Mouse (Mus musculus) heart, adult 2 months (tissue): ENCODE measurements around the gene Fbxw2. TPM values are rescaled to one million over a fixed set of nuclear protein-coding genes. Genes with fewer than 3 reads are reported as not detected.
"Not testable (repeated sequence)": the region's sequence is repeated elsewhere in the genome, so short reads cannot be mapped to it uniquely, and the experiment has no call there.

Experiments
- DNase-seq, 2 experiments: peaks; one replicate each; pipeline ENCODE4 v3.0.0; 2021
- H3K27ac ChIP-seq: fragments of 200-600 bp; 2 replicates; pipeline ENCODE4 v1.8.1; 2022
- H3K27me3 ChIP-seq: fragments of 200-500 bp; 2 replicates; pipeline ENCODE4 v1.6.1; 2012; ENCODE audit warnings: mild to moderate bottlenecking, low read length, inconsistent platforms, mixed read lengths; ENCODE audit not compliant: control insufficient read depth, insufficient read depth
- H3K36me3 ChIP-seq: fragments of 200-500 bp; 2 replicates; pipeline ENCODE4 v1.6.1; 2012; ENCODE audit warnings: low read length, inconsistent platforms; ENCODE audit not compliant: control insufficient read depth, insufficient read depth
- H3K4me1 ChIP-seq: fragments of 200-500 bp; 2 replicates; pipeline ENCODE4 v1.6.1; 2011; ENCODE audit warnings: low read length; ENCODE audit not compliant: control insufficient read depth, insufficient read depth
- H3K4me3 ChIP-seq: fragments of 200-600 bp; 2 replicates; pipeline ENCODE4 v1.8.1; 2022
- H3K79me2 ChIP-seq: fragments of 200-500 bp; replicated peaks from 2 replicates; pipeline ENCODE4 v1.6.1; 2012; ENCODE audit warnings: mild to moderate bottlenecking, inconsistent platforms, low read length, moderate library complexity, mixed read lengths; ENCODE audit not compliant: control insufficient read depth, insufficient read depth
- H3K9ac ChIP-seq: fragments of 200-500 bp; 2 replicates; pipeline ENCODE4 v1.6.1; 2012; ENCODE audit warnings: low read depth, mild to moderate bottlenecking, control low read depth, inconsistent platforms, low read length, mixed read lengths
- CTCF ChIP-seq: fragments of 200-600 bp; IDR thresholded peaks from 2 replicates; pipeline ENCODE4 v1.8.1; 2022; ENCODE audit warnings: antibody characterized with exemption, mild to moderate bottlenecking, moderate library complexity
- EP300 ChIP-seq: fragments of 200-500 bp; IDR thresholded peaks from 2 replicates; pipeline ENCODE4 v1.6.1; 2011; ENCODE audit warnings: low read depth, low read length, control low read depth; ENCODE audit not compliant: insufficient read depth
- POLR2A ChIP-seq: fragments of 200-500 bp; IDR thresholded peaks from 2 replicates; pipeline ENCODE4 v1.6.1; 2011; ENCODE audit warnings: mild to moderate bottlenecking, low read depth, low read length, control low read depth; ENCODE audit not compliant: insufficient read depth
- WGBS: fragments of 180-500 bp; shearing (Covaris S2); methylation state at CpG from one replicate; pipeline ENCODE4 v1.1.7; 2018; 5-methylcytosine and 5-hydroxymethylcytosine counted together
- intact Hi-C: fragments of 180-260 bp; cut with DNase I; formaldehyde crosslinking; loops from one replicate; pipeline ENCODE4 v1.15.1; 2025
- polyA plus RNA-seq: library from polyadenylated mRNA; depleted of rRNA; stranded (reverse); fragments of >200 nt; gene quantifications from 2 replicates; pipeline ENCODE4 v1.2.3, GENCODE M21; 2012
- total RNA-seq, 2 experiments: library from RNA; stranded (reverse); gene quantifications; 2 replicates each; pipeline ENCODE4 v1.2.3; 2021

Gene Fbxw2
- total and polyA plus RNA-seq, 3 experiments = 29.5 to 45.3 (median 40.2) TPM

- TF ChIP-seq POLR2A = no peak
- no peak for TF ChIP-seq EP300
- TF ChIP-seq CTCF = no peak
- intact Hi-C loops = loop anchor here (5.0 kb wide), 1 partner anchor 64 kb away; the partner anchor contains the start of genes Cutal and Psmd5
- Histone ChIP-seq H3K36me3 (peaks cover 54% of the 10 kb centered on the region), H3K4me3 (no peak overlapping the region), H3K9ac (no peak overlapping the region), H3K27ac (no peak overlapping the region), H3K79me2 (peaks cover 11% of the 10 kb centered on the region), H3K27me3 (no peaks in the 10 kb centered on the region), H3K4me1 (peaks cover 10% of the 10 kb centered on the region)
- 62% methylated on average over 2 of the region's 2 CpGs for WGBS
- no peak for DNase-seq
Measured at GRCm38 (mm10) chr2:34808057-34808456, 18.1 kb downstream of the Fbxw2 start.

GRCm38 (mm10) chr2:34805364-34805950, 20.7 kb downstream of the Fbxw2 start:
- 75% methylated on average over 10 of the region's 10 CpGs for WGBS
- intact Hi-C loops = loop anchor here (5.0 kb wide), 1 partner anchor 67 kb away; the partner anchor contains the start of genes Cutal and Psmd5
- Histone ChIP-seq H3K36me3 (peaks cover 45% of the 10 kb centered on the region), H3K79me2 (peaks cover 9% of the 10 kb centered on the region), H3K4me3 (no peak overlapping the region), H3K4me1 (peaks cover 10% of the 10 kb centered on the region), H3K27ac (no peak overlapping the region; the same call in 1 of the 2 replicates), H3K9ac (no peak overlapping the region), H3K27me3 (no peaks in the 10 kb centered on the region)
- DNase-seq = no peak
- TF ChIP-seq POLR2A (no peak), CTCF (no peak), EP300 (no peak)

DNA sequence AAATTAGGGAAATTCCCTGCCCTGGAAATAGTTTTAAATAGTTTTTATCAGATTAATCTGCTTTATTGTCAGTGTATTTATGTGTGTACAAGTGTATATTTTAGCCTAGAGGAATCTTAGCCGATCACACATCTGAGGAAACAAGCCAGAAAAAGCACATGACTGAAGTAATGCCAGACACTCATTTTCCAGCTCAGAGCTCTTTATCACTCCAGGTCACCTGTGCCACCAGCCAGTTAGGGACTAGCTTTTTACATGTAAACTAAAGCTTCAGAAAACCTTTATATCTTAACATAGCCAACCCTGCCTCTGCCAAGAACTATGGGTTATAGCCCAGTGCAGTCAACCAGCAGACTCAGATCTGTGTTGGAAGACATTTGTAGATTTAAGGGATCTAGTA, 21.3 kb downstream of the Fbxw2 start:
- H3K79me2 ChIP-seq = peaks cover 9% of the 10 kb centered on the region
- WGBS = 22% methylated on average over 1 of the region's 1 CpGs
- intact Hi-C loops = loop anchor here (5.0 kb wide), 1 partner anchor 67 kb away; the partner anchor contains the start of genes Cutal and Psmd5
- H3K27ac ChIP-seq = peak overlapping the region; percentile 38
- peaks cover 12% of the 10 kb centered on the region for H3K4me1 ChIP-seq
- no peak overlapping the region for H3K9ac ChIP-seq
- TF ChIP-seq POLR2A (no peak), EP300 (no peak), CTCF (no peak)
- no peak for DNase-seq
- peaks cover 47% of the 10 kb centered on the region for H3K36me3 ChIP-seq
- no peak overlapping the region for H3K4me3 ChIP-seq
- H3K27me3 ChIP-seq = no peaks in the 10 kb centered on the region

- intact Hi-C loops = no loop called here
- H3K79me2 ChIP-seq = peaks cover 9% of the 10 kb centered on the region
- WGBS = 97% methylated on average over 2 of the region's 2 CpGs
- peaks cover 12% of the 10 kb centered on the region for H3K4me1 ChIP-seq
- H3K9ac ChIP-seq = no peak overlapping the region
- no peak overlapping the region; the same call in 1 of the 2 replicates for H3K27ac ChIP-seq
- no peak for DNase-seq
- TF ChIP-seq POLR2A = no peak
- no peak for TF ChIP-seq EP300
- no peak for TF ChIP-seq CTCF
- H3K27me3 ChIP-seq = no peaks in the 10 kb centered on the region
- H3K4me3 ChIP-seq = no peak overlapping the region
- H3K36me3 ChIP-seq = peaks cover 42% of the 10 kb centered on the region
Measured at GRCm38 (mm10) chr2:34804172-34804571, 21.9 kb downstream of the Fbxw2 start.

GRCm38 (mm10) chr2:34803746-34804145, 22.4 kb downstream of the Fbxw2 start:
- H3K9ac ChIP-seq = no peak overlapping the region
- peaks cover 12% of the 10 kb centered on the region for H3K4me1 ChIP-seq
- intact Hi-C loops = no loop called here
- peaks cover 42% of the 10 kb centered on the region for H3K36me3 ChIP-seq
- no peaks in the 10 kb centered on the region for H3K27me3 ChIP-seq
- H3K4me3 ChIP-seq = peak overlapping the region; percentile 68; the same call in 1 of the 2 replicates
- H3K79me2 ChIP-seq = peaks cover 8% of the 10 kb centered on the region
- no peak for DNase-seq
- H3K27ac ChIP-seq = no peak overlapping the region; the same call in 1 of the 2 replicates
- TF ChIP-seq EP300 (no peak), CTCF (no peak), POLR2A (no peak)
- 66% methylated on average over 3 of the region's 3 CpGs for WGBS

- not testable (repeated sequence) for DNase-seq, H3K79me2 ChIP-seq, H3K27me3 ChIP-seq
- H3K4me3 ChIP-seq = peak overlapping the region; percentile 68
- peak overlapping the region; percentile 75 for H3K9ac ChIP-seq
- peaks cover 35% of the 10 kb centered on the region for H3K36me3 ChIP-seq
- under 1% methylated on average over 32 of the region's 32 CpGs for WGBS
- peaks cover 12% of the 10 kb centered on the region for H3K4me1 ChIP-seq
- peak overlapping the region; percentile 90 for H3K27ac ChIP-seq
- intact Hi-C loops = loop anchor here (1.0 kb wide), 1 partner anchor 24 kb away; the partner anchor contains the start of gene Fbxw2
Measured at GRCm38 (mm10) chr2:34802565-34803245, 23.4 kb downstream of the Fbxw2 start.
